Mouse (Mus musculus): Measurements from ENCODE around the gene 1700016H13Rik. TPM values are rescaled to one million over a fixed set of nuclear protein-coding genes. Genes with fewer than 3 reads are reported as not detected.

The 1700016H13Rik gene
- 0.25 TPM in 1 of 2 replicates, not detected in the other for polyA plus RNA-seq (2014; fragmentation: Nextera tagmentation; extraction: Ambion mirVana)

DNA sequence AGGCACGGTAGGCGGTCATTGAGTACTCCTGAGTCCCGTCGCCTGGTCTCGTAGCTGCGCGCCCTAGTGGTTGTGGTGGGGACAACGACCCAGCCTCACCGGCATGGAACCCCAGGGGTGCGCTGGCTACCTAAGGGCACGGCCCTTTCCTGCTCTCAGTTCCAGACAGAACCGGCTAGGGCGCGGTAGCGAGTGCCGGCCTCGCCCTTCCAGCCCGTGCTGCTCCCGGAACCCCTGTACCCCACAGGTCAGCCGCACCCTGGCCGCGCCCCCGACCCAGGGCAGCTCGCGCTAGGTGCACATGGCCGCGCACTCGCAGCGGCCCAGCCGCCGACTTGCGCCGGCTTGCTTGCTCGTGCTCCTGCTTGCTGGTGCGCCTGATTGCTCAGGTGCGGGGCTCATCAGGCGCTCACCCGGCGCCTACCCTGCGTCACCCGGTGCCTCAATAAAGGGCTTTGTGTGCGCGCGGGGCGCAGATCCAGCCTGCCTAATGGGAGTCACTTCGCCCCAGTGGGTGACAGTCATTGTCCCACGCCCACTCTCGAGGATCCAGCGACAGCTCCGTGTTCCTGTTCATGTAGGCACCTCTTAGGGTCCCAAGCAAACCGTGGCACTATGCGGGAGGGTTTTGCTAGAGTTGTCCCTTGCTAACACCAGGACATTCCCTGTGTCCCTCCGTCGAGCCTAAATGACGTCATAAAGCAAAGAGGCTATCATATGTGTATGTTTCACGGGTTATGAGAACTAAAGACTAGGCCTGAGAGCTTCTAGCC, at the start of gene 1700016H13Rik:
1700016H13Rik (minus strand) TSS at position 665 of the 773 bp plus-strand sequence.
- ATAC-seq (ENCODE audit: low FRiP score): peak; percentile 85
- Histone ChIP-seq H3K27ac (ENCODE audit: low read depth, low read length) (no peak within 1 kb of the TSS), H3K9me3 (ENCODE audit: control insufficient read depth, low read length) (no peaks in the 10 kb centered on the region), H3K4me3 (ENCODE audit: low read depth, low read length) (peak within 1 kb of the TSS; percentile 59), H3K9ac (ENCODE audit: low read length) (peak within 1 kb of the TSS; percentile 81), H3K36me3 (ENCODE audit: control insufficient read depth, insufficient read depth, low read length) (no peaks in the 10 kb centered on the region), H3K27me3 (ENCODE audit: control insufficient read depth, insufficient read depth, low read length) (no peaks in the 10 kb centered on the region), H3K4me1 (ENCODE audit: control insufficient read depth, insufficient read depth, low read length) (no peaks in the 10 kb centered on the region), H3K4me2 (peak within 1 kb of the TSS; percentile 86)
- peak; percentile 97 for DNase-seq (ENCODE audit: low spot score, missing footprints)
- WGBS: 2% methylated on average over 48 of the region's 56 CpGs

DNA sequence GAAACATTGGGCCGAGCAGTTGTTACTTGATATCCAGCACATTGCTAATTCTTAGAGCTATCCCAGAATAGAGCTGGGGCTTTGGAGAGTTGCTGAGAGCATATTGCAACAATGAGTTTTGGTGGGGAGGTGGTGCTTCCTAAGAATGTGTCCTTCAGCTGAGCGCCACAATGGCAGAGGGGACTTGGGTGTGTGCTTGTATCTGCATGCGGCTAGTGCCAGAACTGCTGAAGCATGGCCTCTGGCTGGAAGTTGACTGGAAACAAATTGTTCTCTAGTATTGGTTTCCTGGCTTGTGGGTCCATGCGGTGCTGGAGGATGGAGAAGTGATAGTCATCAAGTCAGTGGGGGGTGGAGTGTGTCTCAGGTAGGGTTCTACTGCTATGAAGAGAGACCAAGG, 49.5 kb upstream of the 1700016H13Rik start:
- H3K36me3 ChIP-seq (ENCODE audit: control insufficient read depth, insufficient read depth, low read length): no peaks in the 10 kb centered on the region
- ATAC-seq (ENCODE audit: low FRiP score) (no peak), DNase-seq (ENCODE audit: low spot score, missing footprints) (no peak)
- H3K27me3 ChIP-seq (ENCODE audit: control insufficient read depth, insufficient read depth, low read length): no peaks in the 10 kb centered on the region
- WGBS: 96% methylated on average over 4 of the region's 4 CpGs
- H3K27ac ChIP-seq (ENCODE audit: low read depth, low read length): no peak overlapping the region
- no peak overlapping the region for H3K4me3 ChIP-seq (ENCODE audit: low read depth, low read length)
- no peaks in the 10 kb centered on the region for H3K4me1 ChIP-seq (ENCODE audit: control insufficient read depth, insufficient read depth, low read length)
- no peak overlapping the region for H3K9ac ChIP-seq (ENCODE audit: low read length)
- no peak overlapping the region for H3K4me2 ChIP-seq
- H3K9me3 ChIP-seq (ENCODE audit: control insufficient read depth, low read length): no peaks in the 10 kb centered on the region

DNA sequence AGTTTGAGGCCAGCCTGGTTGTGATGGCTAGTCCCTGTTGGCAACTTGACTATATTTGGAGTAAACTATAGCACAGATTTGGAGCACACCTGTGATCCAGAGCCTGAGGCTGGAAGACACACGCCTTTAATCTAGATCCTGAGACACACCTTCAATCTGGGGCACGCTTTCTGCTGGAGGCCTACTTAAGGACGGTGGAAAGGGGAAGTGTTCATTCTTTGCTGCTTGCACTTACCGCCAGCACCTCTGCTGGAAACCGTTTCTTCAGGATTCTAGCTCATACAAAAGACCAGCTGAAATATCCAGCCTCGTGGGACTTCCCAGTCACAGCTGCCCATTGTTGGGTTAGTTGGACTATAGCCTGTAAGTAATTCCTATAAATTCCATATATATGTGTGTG, 46.7 kb upstream of the 1700016H13Rik start:
- no peaks in the 10 kb centered on the region for H3K9me3 ChIP-seq (ENCODE audit: control insufficient read depth, low read length)
- no peak overlapping the region for H3K4me2 ChIP-seq
- WGBS: 82% methylated on average over 6 of the region's 6 CpGs

GRCm38 (mm10) chr5:103701466-103701865, 45.7 kb upstream of the 1700016H13Rik start:
- DNase-seq (ENCODE audit: low spot score, missing footprints): no peak
- H3K27me3 ChIP-seq (ENCODE audit: control insufficient read depth, insufficient read depth, low read length): no peaks in the 10 kb centered on the region
- ATAC-seq (ENCODE audit: low FRiP score): no peak
- no peak overlapping the region for H3K4me3 ChIP-seq (ENCODE audit: low read depth, low read length)
- H3K36me3 ChIP-seq (ENCODE audit: control insufficient read depth, insufficient read depth, low read length): no peaks in the 10 kb centered on the region
- H3K27ac ChIP-seq (ENCODE audit: low read depth, low read length): no peak overlapping the region
- WGBS: 78% methylated on average over 3 of the region's 3 CpGs
- H3K9ac ChIP-seq (ENCODE audit: low read length): no peak overlapping the region
- no peaks in the 10 kb centered on the region for H3K4me1 ChIP-seq (ENCODE audit: control insufficient read depth, insufficient read depth, low read length)
- H3K9me3 ChIP-seq (ENCODE audit: control insufficient read depth, low read length): no peaks in the 10 kb centered on the region
- H3K4me2 ChIP-seq: no peak overlapping the region

More for the DNA sequence above, 46.7 kb upstream of the 1700016H13Rik start:
- H3K27me3 ChIP-seq (ENCODE audit: control insufficient read depth, insufficient read depth, low read length): no peaks in the 10 kb centered on the region
- no peak overlapping the region for H3K27ac ChIP-seq (ENCODE audit: low read depth, low read length)
- DNase-seq (ENCODE audit: low spot score, missing footprints) (no peak), ATAC-seq (ENCODE audit: low FRiP score) (no peak)
- no peak overlapping the region for H3K4me3 ChIP-seq (ENCODE audit: low read depth, low read length)
- H3K36me3 ChIP-seq (ENCODE audit: control insufficient read depth, insufficient read depth, low read length): no peaks in the 10 kb centered on the region
- no peak overlapping the region for H3K9ac ChIP-seq (ENCODE audit: low read length)
- H3K4me1 ChIP-seq (ENCODE audit: control insufficient read depth, insufficient read depth, low read length): no peaks in the 10 kb centered on the region

- no peaks in the 10 kb centered on the region for H3K36me3 ChIP-seq (ENCODE audit: control insufficient read depth, insufficient read depth, low read length)
- 92% methylated on average over 2 of the region's 2 CpGs for WGBS
- no peak overlapping the region for H3K9ac ChIP-seq (ENCODE audit: low read length)
- no peak for ATAC-seq (ENCODE audit: low FRiP score)
- no peak overlapping the region for H3K4me3 ChIP-seq (ENCODE audit: low read depth, low read length)
- H3K4me2 ChIP-seq: no peak overlapping the region
- H3K27me3 ChIP-seq (ENCODE audit: control insufficient read depth, insufficient read depth, low read length): no peaks in the 10 kb centered on the region
- no peaks in the 10 kb centered on the region for H3K4me1 ChIP-seq (ENCODE audit: control insufficient read depth, insufficient read depth, low read length)
- H3K27ac ChIP-seq (ENCODE audit: low read depth, low read length): no peak overlapping the region
- no peak for DNase-seq (ENCODE audit: low spot score, missing footprints)
- H3K9me3 ChIP-seq (ENCODE audit: control insufficient read depth, low read length): no peaks in the 10 kb centered on the region
Measured at GRCm38 (mm10) chr5:103700661-103701060, 44.9 kb upstream of the 1700016H13Rik start.

- Histone ChIP-seq H3K4me1 (ENCODE audit: control insufficient read depth, insufficient read depth, low read length) (no peaks in the 10 kb centered on the region), H3K9me3 (ENCODE audit: control insufficient read depth, low read length) (no peaks in the 10 kb centered on the region), H3K27ac (ENCODE audit: low read depth, low read length) (no peak overlapping the region), H3K9ac (ENCODE audit: low read length) (no peak overlapping the region), H3K36me3 (ENCODE audit: control insufficient read depth, insufficient read depth, low read length) (no peaks in the 10 kb centered on the region), H3K27me3 (ENCODE audit: control insufficient read depth, insufficient read depth, low read length) (no peaks in the 10 kb centered on the region; the same call in 1 of the 2 replicates), H3K4me3 (ENCODE audit: low read depth, low read length) (no peak overlapping the region), H3K4me2 (no peak overlapping the region)
- DNase-seq (ENCODE audit: low spot score, missing footprints) (no peak), ATAC-seq (ENCODE audit: low FRiP score) (no peak)
- 71% methylated on average over 4 of the region's 4 CpGs for WGBS
Measured at GRCm38 (mm10) chr5:103699537-103699936, 43.7 kb upstream of the 1700016H13Rik start.

- DNase-seq (ENCODE audit: low spot score, missing footprints) (no peak), ATAC-seq (ENCODE audit: low FRiP score) (no peak)
- Histone ChIP-seq H3K4me3 (ENCODE audit: low read depth, low read length) (no peak overlapping the region), H3K36me3 (ENCODE audit: control insufficient read depth, insufficient read depth, low read length) (no peaks in the 10 kb centered on the region), H3K9me3 (ENCODE audit: control insufficient read depth, low read length) (no peaks in the 10 kb centered on the region), H3K9ac (ENCODE audit: low read length) (no peak overlapping the region), H3K4me1 (ENCODE audit: control insufficient read depth, insufficient read depth, low read length) (no peaks in the 10 kb centered on the region), H3K4me2 (no peak overlapping the region), H3K27ac (ENCODE audit: low read depth, low read length) (no peak overlapping the region), H3K27me3 (ENCODE audit: control insufficient read depth, insufficient read depth, low read length) (peaks cover 5% of the 10 kb centered on the region)
- 85% methylated on average over 4 of the region's 4 CpGs for WGBS
Measured at GRCm38 (mm10) chr5:103698577-103698976, 42.8 kb upstream of the 1700016H13Rik start.

DNA sequence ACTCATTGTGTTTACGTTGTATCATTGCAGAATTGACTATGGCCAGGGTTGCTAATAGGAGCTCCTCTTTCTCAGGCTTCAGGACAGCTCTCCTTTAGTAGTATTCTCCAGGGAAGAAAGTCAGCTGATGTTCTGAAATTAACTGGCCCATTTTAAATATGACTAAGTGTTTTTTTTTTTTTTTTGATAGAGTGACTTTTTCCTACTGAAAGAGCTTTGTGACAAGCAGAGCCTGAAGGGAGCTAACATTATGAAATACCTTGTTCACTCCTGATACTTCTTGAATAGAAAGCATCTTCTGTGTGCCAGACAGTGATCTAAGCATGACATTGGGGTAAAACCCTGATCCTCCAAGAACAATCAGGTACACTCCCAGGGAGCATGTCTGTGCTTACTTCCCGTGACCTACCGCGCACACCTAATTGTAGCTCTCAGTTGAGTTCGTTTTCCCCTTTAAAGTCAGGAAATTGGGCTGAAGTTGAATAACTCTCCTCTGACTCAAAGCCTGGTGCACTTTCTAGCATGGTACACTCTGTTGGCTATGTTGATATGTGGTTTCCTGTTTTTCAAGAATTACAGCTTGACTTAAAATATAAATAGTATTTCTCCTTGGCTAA, 42.2 kb upstream of the 1700016H13Rik start:
- no peak for DNase-seq (ENCODE audit: low spot score, missing footprints)
- no peak overlapping the region for H3K4me3 ChIP-seq (ENCODE audit: low read depth, low read length)
- H3K9me3 ChIP-seq (ENCODE audit: control insufficient read depth, low read length): no peaks in the 10 kb centered on the region
- H3K4me1 ChIP-seq (ENCODE audit: control insufficient read depth, insufficient read depth, low read length): no peaks in the 10 kb centered on the region; the same call in 1 of the 2 replicates
- no peak overlapping the region for H3K9ac ChIP-seq (ENCODE audit: low read length)
- H3K27ac ChIP-seq (ENCODE audit: low read depth, low read length): no peak overlapping the region
- no peak overlapping the region for H3K4me2 ChIP-seq
- peaks cover 10% of the 10 kb centered on the region for H3K27me3 ChIP-seq (ENCODE audit: control insufficient read depth, insufficient read depth, low read length)
- ATAC-seq (ENCODE audit: low FRiP score): no peak
- 64% methylated on average over 5 of the region's 5 CpGs for WGBS
- H3K36me3 ChIP-seq (ENCODE audit: control insufficient read depth, insufficient read depth, low read length): no peaks in the 10 kb centered on the region

DNA sequence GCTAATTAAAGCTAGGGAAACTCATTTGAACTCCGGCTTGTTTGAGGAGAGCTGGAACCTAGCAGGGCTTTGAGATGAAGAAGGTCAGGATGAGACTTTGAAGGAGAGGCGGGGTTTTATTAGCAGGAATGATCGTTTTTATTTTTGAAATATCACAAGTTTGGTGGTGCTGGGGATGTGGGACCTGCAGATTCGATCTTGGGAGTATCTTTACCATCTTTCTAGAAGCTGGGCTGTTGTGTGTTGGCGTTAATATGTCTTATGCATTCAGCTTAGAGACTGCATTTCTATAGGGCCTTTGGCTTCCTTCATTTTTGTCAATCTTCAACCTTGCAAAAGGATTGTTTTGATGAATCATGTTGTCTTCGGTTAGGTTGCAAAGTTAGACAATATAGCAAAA, 38.3 kb upstream of the 1700016H13Rik start:
- Histone ChIP-seq H3K4me1 (ENCODE audit: control insufficient read depth, insufficient read depth, low read length) (peaks cover 7% of the 10 kb centered on the region; the same call in 1 of the 2 replicates), H3K36me3 (ENCODE audit: control insufficient read depth, insufficient read depth, low read length) (no peaks in the 10 kb centered on the region), H3K9me3 (ENCODE audit: control insufficient read depth, low read length) (no peaks in the 10 kb centered on the region), H3K27ac (ENCODE audit: low read depth, low read length) (no peak overlapping the region), H3K4me3 (ENCODE audit: low read depth, low read length) (no peak overlapping the region), H3K9ac (ENCODE audit: low read length) (no peak overlapping the region), H3K4me2 (no peak overlapping the region; the same call in 1 of the 2 replicates), H3K27me3 (ENCODE audit: control insufficient read depth, insufficient read depth, low read length) (peaks cover 19% of the 10 kb centered on the region)
- peak; percentile 71 for DNase-seq (ENCODE audit: low spot score, missing footprints)
- 51% methylated on average over 6 of the region's 6 CpGs for WGBS
- no peak for ATAC-seq (ENCODE audit: low FRiP score)

All from midbrain, embryonic 11.5 days (tissue).